Mouse (Mus musculus) spleen, postnatal 10 days (tissue): ENCODE data around the gene Cnpy1.

Experiments used
- DNase-seq, 2 experiments: peaks; one replicate each; pipeline ENCODE4 v3.0.0; 2021 to 2022; ENCODE audit warnings: low spot score in 2 of 2

Cnpy1 gene

GRCm38 (mm10) chr5:28165358-28166255, 80.0 kb downstream of the Cnpy1 start, which contains the start of gene En2:
En2 (plus strand) TSS chr5:28165694.
- no peak for DNase-seq

- no peak for DNase-seq
These were observed 81.7 kb downstream of the Cnpy1 start for GRCm38 (mm10) chr5:28163926-28164325.

DNA sequence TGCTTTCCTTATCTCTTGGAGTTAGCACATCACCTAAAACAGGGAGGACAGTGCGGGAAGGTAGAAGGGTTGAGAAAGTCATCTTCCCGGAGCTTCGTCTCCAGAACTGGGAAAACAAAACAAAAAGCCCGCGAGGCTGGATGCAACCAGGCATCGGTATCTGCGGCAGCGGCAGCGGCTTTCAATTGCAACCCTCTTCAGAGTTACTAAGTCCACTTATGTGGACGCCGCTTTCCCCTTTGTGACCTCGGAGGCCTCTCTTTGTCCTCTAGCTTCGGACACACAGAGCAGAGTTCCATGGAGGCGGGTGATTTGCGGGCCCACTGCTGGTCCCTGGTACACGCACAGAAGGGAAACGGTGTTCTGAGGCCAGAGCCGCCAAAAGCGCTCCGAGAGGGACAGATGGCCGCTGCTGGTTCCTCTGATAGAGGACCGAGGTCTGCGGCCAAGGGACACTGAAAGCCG, 83.6 kb downstream of the Cnpy1 start:
- no peak for DNase-seq

GRCm38 (mm10) chr5:28161383-28161937, 84.1 kb downstream of the Cnpy1 start:
- no peak for DNase-seq

DNA sequence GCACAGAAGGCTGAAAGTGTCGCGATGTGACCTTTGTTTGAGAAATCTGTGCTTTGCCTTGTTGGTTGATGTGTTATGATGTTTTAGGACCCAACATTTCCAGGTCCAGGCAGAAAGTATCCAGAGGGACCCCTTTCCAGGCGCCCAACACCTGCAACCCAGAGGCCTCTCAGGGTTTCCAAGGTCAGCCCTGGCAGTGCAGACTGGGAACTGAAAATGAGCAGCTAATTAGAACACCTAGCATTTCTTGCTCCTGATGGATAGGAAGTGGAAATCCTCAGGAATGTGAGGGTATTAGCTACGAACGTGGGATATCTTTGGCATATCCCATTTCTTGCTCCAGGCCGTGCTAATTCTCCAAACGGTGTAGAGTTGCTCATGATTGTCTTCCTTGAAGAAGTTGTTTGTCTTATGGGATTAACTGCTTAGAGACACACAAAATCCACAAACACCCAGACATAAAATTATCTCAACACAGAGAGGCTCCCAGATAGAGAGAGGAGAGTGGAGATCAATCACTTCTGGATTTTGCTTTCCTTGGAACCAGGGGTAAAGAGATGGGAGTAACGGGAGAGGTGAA, 85.6 kb downstream of the Cnpy1 start:
- DNase-seq = no peak

- DNase-seq = no peak
These were observed 86.5 kb downstream of the Cnpy1 start for GRCm38 (mm10) chr5:28159072-28159458.

GRCm38 (mm10) chr5:28158308-28159071, 87.1 kb downstream of the Cnpy1 start:
- DNase-seq = no peak

DNA sequence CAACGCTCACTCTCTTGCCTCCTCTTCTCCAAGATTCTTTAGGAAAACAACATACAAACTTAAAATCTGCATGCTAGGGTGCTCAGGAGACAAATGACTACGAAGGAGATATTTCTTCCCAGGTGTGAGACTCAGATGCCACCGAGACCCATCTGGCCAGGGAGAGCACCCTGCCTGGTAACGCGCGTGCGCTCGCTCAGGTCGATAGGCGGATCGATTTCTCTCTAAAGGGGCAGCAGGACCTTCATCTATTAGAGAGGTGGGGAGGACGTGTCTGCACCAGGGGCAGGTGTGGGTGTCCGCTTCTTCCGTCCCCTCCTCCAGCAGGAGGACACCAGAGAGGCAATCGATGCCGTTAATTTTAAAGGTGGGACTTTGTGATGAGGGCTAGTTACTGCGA, 87.8 kb downstream of the Cnpy1 start:
- DNase-seq = no peak

DNA sequence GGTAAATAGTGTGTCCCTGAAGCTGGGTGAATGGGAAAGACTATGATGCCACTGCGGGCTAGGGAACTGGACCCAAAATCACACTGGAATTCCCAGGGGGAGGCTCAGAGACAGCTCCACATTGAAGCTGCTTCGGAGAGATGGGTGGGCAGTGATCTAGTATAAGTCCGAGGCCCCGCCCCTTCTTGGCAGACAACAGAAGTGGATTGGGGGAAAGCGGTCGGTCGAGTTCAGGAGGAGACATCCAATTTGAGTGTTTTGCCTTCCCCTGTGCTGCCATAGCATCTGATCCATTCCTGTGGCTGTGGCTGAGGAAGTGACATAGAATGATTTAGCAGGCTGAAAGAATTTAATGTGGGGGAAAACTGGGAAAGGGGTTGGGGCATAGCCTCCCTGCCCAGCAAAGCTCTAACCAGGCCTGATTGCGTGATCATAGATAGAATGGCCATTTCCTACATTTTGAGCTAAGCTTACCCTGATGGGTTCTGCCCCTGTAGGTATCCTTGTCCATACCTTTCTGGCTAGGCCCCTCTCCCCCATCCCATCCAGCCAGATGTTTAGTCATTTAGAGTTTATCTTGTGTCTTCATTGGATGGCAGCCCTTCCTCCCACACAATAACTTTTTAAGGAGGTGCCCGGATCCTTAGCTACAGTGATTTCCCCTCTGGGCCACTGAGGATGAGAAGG, 88.4 kb downstream of the Cnpy1 start:
- no peak for DNase-seq
